Mouse (Mus musculus) thymus, postnatal 4 days (tissue): ENCODE data around the gene Lrrn4cl.
"Not testable (repeated sequence)": the region's sequence is repeated elsewhere in the genome, so short reads cannot be mapped to it uniquely, and the experiment has no call there.

ENCODE experiments used
- DNase-seq: peaks from one replicate; pipeline ENCODE4 v3.0.0; 2021

The Lrrn4cl gene

GRCm38 (mm10) chr19:8850402-8850901 is at the start of gene Lrrn4cl:
TSS of gene Lrrn4cl (plus strand) at chr19:8850768.
- no peak for DNase-seq

GRCm38 (mm10) chr19:8802130-8802821 is 48.3 kb upstream of the Lrrn4cl start, which contains the start of gene Zbtb3:
TSS of gene Zbtb3 (plus strand) at chr19:8802555.
- DNase-seq: peak; percentile 88

GRCm38 (mm10) chr19:8803204-8803780 is 47.3 kb upstream of the Lrrn4cl start:
- no peak for DNase-seq

- no peak for DNase-seq
Measured at GRCm38 (mm10) chr19:8803879-8804660, 46.5 kb upstream of the Lrrn4cl start.

- DNase-seq: no peak
Measured at GRCm38 (mm10) chr19:8806810-8807209, 43.8 kb upstream of the Lrrn4cl start.

- DNase-seq: no peak
Measured at GRCm38 (mm10) chr19:8815812-8816211, 34.8 kb upstream of the Lrrn4cl start.

- no peak for DNase-seq
Measured at GRCm38 (mm10) chr19:8817001-8817400, 33.6 kb upstream of the Lrrn4cl start.

- DNase-seq: peak; percentile 36
Measured at GRCm38 (mm10) chr19:8818301-8818798, 32.2 kb upstream of the Lrrn4cl start.

GRCm38 (mm10) chr19:8818801-8819595 is 31.6 kb upstream of the Lrrn4cl start, which contains the start of gene Ttc9c:
TSS of gene Ttc9c (minus strand) at chr19:8819333.
- peak; percentile 91 for DNase-seq

- peak; percentile 96 for DNase-seq
Measured at GRCm38 (mm10) chr19:8819596-8820423, 30.8 kb upstream of the Lrrn4cl start, which contains the start of gene Hnrnpul2. TSS of gene Hnrnpul2 (plus strand) at chr19:8820010.

GRCm38 (mm10) chr19:8820424-8820956 is 30.1 kb upstream of the Lrrn4cl start:
- DNase-seq: peak; percentile 70

GRCm38 (mm10) chr19:8821146-8821545 is 29.4 kb upstream of the Lrrn4cl start:
- no peak for DNase-seq

GRCm38 (mm10) chr19:8822696-8823095 is 27.9 kb upstream of the Lrrn4cl start:
- DNase-seq: no peak

GRCm38 (mm10) chr19:8829660-8830059 is 20.9 kb upstream of the Lrrn4cl start, which contains the start of gene AC129217.1:
TSS of gene AC129217.1 (plus strand) at chr19:8829773.
- DNase-seq: no peak

- no peak for DNase-seq
Measured at GRCm38 (mm10) chr19:8830664-8831063, 19.9 kb upstream of the Lrrn4cl start.

- no peak for DNase-seq
Measured at GRCm38 (mm10) chr19:8831262-8831661, 19.3 kb upstream of the Lrrn4cl start.

- DNase-seq: no peak
Measured at GRCm38 (mm10) chr19:8832971-8833370, 17.6 kb upstream of the Lrrn4cl start.

GRCm38 (mm10) chr19:8836327-8836726 is 14.2 kb upstream of the Lrrn4cl start:
- not testable (repeated sequence) for DNase-seq

GRCm38 (mm10) chr19:8837251-8837791 is 13.2 kb upstream of the Lrrn4cl start, which contains the start of gene Bscl2:
TSS of gene Bscl2 (plus strand) at chr19:8837467.
- DNase-seq: peak; percentile 91

- DNase-seq: peak; percentile 49
Measured at GRCm38 (mm10) chr19:8838041-8838730, 12.4 kb upstream of the Lrrn4cl start.
